Mouse (Mus musculus) erythroblast, embryonic 14.5 days (primary cell): ENCODE results near the gene Rnf185.

ENCODE experiments used
- GATA1 ChIP-seq: IDR thresholded peaks from 2 replicates; pipeline ENCODE4 v1.6.1; 2012; ENCODE audit warnings: low read length, inconsistent platforms, mixed read lengths
- TAL1 ChIP-seq: IDR thresholded peaks from 3 replicates; pipeline ENCODE4 v1.6.1; 2012; ENCODE audit warnings: low read length, inconsistent platforms, mixed read lengths

- TF ChIP-seq GATA1 (no peak), TAL1 (no peak)
Measured at GRCm38 (mm10) chr11:3396562-3396961, 55.6 kb downstream of the Rnf185 start.
